Mouse (Mus musculus): ENCODE measurements around the gene Filip1l. TPM values are rescaled to one million over a fixed set of nuclear protein-coding genes. Genes with fewer than 3 reads are reported as not detected.

Filip1l gene
- total RNA-seq, 2 experiments from 2014 or later: 3.1 to 3.2 TPM

GRCm38 (mm10) chr16:57525476-57525875 lies 172.6 kb downstream of the Filip1l start:
- DNase-seq (ENCODE audit: low spot score in 2 of 2): no peak

- no peak for DNase-seq (ENCODE audit: low spot score in 2 of 2)
Observed at GRCm38 (mm10) chr16:57526893-57527292, 174.0 kb downstream of the Filip1l start.

GRCm38 (mm10) chr16:57528457-57528856 lies 175.6 kb downstream of the Filip1l start:
- no peak for DNase-seq (ENCODE audit: low spot score in 2 of 2)

DNA sequence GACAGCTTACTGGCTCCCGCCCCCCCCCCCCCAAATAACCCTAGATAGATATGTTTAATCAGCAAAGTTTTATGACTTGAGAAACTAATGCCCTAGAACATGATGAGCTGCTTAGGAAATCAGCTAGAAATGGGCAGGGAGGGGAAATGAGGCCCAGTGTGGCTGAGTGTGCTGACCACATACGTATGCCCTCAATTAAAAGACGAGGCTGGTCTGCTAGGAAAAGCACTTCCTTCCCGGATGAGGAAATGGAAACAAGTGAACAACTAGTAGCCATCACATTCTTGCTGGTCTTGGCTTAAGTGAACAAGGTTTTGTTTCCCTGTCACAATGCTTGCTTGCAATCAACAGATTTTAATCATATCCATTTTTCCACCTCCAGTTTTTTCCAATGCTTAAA lies 177.7 kb downstream of the Filip1l start:
- no peak for DNase-seq (ENCODE audit: low spot score in 2 of 2)

GRCm38 (mm10) chr16:57532081-57532493 lies 179.2 kb downstream of the Filip1l start:
- no peak for DNase-seq (ENCODE audit: low spot score in 2 of 2)

DNA sequence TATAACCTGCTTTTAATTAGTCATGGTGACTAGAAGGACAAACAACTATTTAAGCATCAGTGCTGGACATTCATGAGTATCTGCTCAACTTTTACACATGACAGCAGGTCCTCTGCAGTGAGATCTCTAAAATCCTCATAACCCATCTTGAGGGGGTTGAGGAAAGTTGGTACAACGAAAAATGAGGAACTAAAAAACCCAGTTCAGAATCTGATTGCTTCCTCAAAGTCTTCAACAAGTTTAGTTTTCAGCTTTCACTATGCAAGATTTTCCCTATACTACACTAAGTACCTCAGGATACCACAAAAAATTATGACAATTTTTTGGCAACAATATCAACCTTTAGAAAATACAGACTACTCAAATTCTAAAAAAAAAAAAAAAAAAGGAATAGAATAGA lies 181.5 kb downstream of the Filip1l start:
- DNase-seq (ENCODE audit: low spot score in 2 of 2): no peak

DNA sequence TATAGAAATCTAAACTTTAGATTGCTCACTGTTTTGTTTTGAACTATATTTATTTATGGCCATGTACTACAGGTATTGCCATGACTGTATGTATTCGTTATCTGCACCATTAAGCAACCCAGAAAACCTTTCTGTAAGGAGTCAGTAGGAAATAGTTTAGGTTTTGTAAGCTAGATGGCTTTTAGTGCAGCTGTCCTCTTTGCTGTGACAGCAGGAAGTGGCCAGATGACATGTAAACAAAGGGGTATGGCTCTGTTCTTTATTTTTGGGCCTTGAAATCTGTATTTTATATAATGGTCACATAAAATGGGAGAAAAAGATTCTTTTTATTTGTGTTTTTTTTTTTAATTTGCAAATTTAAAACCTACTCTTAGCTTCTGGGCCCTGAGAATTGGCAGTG lies 181.9 kb downstream of the Filip1l start:
- no peak for DNase-seq (ENCODE audit: low spot score in 2 of 2)

GRCm38 (mm10) chr16:57536511-57536910 lies 183.6 kb downstream of the Filip1l start:
- DNase-seq (ENCODE audit: low spot score in 2 of 2): no peak

DNA sequence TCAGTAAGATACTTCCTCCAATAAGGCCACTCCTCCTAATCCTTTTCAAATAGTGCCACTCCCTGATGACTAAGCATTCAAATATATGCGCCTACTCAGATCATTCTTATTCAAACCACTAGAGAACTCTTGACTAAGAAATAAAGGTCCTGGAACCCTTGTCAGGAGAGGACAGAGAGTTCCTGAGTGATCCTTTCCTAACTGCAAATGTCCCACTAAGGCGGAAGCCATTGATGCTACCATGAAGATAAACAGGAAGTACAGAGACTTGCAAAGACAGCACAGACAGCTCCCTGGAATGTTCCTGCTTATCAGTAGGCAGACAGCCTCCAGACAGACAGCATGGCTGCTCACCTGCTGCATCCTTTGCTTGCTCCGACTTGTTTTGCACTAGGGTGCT lies 190.3 kb downstream of the Filip1l start:
- DNase-seq (ENCODE audit: low spot score in 2 of 2): no peak

- no peak for DNase-seq (ENCODE audit: low spot score in 2 of 2)
Observed at GRCm38 (mm10) chr16:57544441-57544840, 191.5 kb downstream of the Filip1l start.

GRCm38 (mm10) chr16:57546355-57546754 lies 193.5 kb downstream of the Filip1l start:
- DNase-seq (ENCODE audit: low spot score in 2 of 2): no peak

DNA sequence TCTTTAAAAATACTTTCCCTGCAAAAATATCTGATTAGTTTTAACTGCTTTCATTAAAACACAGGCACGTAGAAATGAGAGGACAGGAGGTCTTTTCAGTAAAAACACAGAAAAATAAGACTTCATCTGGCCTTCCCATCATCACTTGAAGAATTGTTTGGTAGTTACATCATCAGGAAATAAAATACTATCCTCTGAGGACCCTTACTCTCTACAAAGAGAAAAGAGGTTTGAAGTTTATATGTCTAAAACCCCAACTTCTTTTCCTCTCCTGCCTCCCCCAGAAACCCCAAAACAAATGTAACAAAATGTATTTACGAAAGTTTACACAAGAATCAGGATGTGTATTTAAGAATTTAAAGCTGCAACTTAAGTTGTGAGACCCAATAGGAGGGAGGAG lies 195.7 kb downstream of the Filip1l start:
- DNase-seq (ENCODE audit: low spot score in 2 of 2): no peak

DNA sequence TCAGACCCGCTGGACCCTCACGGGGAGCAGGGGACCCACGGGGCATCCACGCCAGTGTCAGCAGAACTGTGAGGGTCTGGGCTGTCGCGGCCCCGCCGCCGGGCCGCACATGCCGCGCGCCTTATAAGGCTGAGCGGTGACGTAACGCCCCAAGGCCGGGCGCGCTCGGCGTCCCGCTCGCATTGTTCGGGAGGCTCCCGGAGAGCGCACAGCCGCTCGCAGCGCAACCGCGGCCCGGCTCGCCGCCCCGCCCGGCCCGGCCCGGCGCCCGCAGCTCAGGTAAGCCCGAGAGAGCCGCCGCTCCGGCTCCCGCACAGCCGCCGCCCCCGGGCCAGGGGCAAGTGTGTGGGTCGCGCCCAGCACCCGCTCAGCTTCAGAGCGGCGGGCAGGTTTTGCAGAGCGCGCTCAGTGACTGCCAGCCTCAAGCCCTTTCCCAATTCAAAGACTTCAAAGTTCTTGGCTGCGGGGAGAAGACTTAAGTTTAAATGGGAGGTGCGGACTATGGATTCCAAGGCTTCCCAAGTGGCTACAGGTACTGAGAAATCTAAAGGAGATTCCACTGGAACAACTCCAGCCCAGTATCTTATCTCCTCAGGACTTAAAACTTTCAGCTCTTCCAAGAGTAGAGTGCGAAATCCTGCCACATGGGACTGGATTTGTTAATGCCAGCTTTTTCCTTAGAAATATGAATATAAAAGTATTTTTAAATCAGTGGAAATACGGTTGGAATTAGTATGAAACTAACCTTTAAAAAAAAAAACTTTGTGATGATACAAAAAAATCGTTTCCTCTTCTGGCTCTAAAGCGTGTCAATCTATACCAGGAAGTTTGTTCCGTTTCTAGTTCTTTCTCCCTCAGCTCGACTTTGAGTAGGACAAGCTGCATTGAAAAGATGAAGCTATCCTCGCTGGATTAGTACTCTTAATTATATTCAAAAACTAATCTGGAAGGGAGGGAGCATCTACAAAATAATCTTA lies 196.5 kb downstream of the Filip1l start:
- DNase-seq (ENCODE audit: low spot score in 2 of 2): peak; percentile 45 to 48

GRCm38 (mm10) chr16:57550088-57550487 lies 197.2 kb downstream of the Filip1l start:
- DNase-seq (ENCODE audit: low spot score in 2 of 2): no peak

DNA sequence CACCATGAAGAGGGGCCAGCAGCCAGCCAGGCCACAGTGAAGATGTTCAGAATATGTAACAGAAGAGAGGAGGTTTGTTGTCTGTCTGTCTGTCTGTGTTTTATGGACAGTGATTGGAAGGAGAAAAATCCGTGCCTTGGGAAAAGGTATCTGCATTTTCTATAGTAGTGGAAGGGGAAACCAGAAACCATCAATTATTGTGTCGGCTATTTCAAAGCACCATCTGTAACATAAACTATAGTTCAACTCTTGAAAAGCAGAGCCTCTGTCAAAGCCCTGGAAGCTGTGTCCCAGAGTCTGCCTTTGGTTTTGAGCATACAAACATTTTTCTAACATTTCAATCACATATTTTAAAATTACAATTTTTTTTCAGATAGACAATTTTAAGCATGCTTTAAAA lies 197.9 kb downstream of the Filip1l start:
- no peak for DNase-seq (ENCODE audit: low spot score in 2 of 2)

GRCm38 (mm10) chr16:57551617-57552016 lies 198.7 kb downstream of the Filip1l start:
- DNase-seq (ENCODE audit: low spot score in 2 of 2): no peak

GRCm38 (mm10) chr16:57552709-57553108 lies 199.8 kb downstream of the Filip1l start:
- DNase-seq (ENCODE audit: low spot score in 2 of 2): no peak

GRCm38 (mm10) chr16:57553235-57553634 lies 200.3 kb downstream of the Filip1l start:
- no peak for DNase-seq (ENCODE audit: low spot score in 2 of 2)

GRCm38 (mm10) chr16:57554886-57555400 lies 202.1 kb downstream of the Filip1l start:
- no peak for DNase-seq (ENCODE audit: low spot score in 2 of 2)

DNA sequence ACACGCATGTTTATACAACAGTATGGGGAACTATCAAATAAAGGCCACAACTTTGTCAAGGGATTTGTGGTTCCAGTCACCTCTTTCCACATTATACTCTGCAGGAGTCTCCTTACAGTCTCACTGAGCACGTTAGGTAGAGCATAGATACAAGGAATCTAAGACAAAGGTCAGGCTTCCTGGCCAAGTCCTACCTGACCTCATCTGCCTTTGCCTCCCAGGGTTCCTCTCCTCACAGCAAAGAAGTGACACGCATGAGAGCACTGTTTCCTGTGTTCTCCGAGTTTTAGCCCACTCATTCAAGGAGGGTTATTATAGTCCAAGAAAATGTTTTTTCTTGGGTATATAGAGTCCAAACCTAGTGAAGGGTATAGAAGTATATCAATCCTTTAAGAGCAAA lies 202.8 kb downstream of the Filip1l start:
- no peak for DNase-seq (ENCODE audit: low spot score in 2 of 2)

GRCm38 (mm10) chr16:57556244-57556643 lies 203.4 kb downstream of the Filip1l start:
- no peak for DNase-seq (ENCODE audit: low spot score in 2 of 2)

GRCm38 (mm10) chr16:57558258-57558657 lies 205.4 kb downstream of the Filip1l start:
- DNase-seq (ENCODE audit: low spot score in 2 of 2): no peak

- no peak for DNase-seq (ENCODE audit: low spot score in 2 of 2)
Observed at GRCm38 (mm10) chr16:57560185-57560584, 207.3 kb downstream of the Filip1l start.

Measured in left cerebral cortex, adult 18-20 months (tissue).